Mouse (Mus musculus) embryonic facial prominence, embryonic 12.5 days (tissue): ENCODE measurements around the gene Sesn2. TPM values are rescaled to one million over a fixed set of nuclear protein-coding genes. Genes with fewer than 3 reads are reported as not detected.

Source experiments
- ATAC-seq: fragments of 200-750 bp; cut with Nextera tagmentation; 2 replicates; pipeline ENCODE4 v1.8.0; 2017; ENCODE audit not compliant: insufficient number of reproducible peaks, insufficient read depth, low FRiP score, low TSS enrichment
- H3K27ac ChIP-seq: fragments of 300-500 bp; sonication (generic); 2 replicates; pipeline ENCODE4 v1.5.1; 2016; ENCODE audit warnings: mild to moderate bottlenecking
- H3K27me3 ChIP-seq: fragments of 300-500 bp; sonication (generic); 2 replicates; pipeline ENCODE4 v1.6.1; 2016; ENCODE audit warnings: mild to moderate bottlenecking, moderate library complexity
- H3K36me3 ChIP-seq: fragments of 300-500 bp; sonication (generic); 2 replicates; pipeline ENCODE4 v1.6.1; 2016; ENCODE audit warnings: mild to moderate bottlenecking
- H3K4me1 ChIP-seq: fragments of 300-500 bp; sonication (generic); 2 replicates; pipeline ENCODE4 v1.6.1; 2016
- H3K4me2 ChIP-seq: fragments of 300-500 bp; sonication (generic); replicated peaks from 2 replicates; pipeline ENCODE4 v1.6.1; 2016; ENCODE audit warnings: mild to moderate bottlenecking, moderate library complexity
- H3K4me3 ChIP-seq: fragments of 300-500 bp; sonication (generic); 2 replicates; pipeline ENCODE4 v1.5.1; 2016; ENCODE audit warnings: mild to moderate bottlenecking
- H3K9ac ChIP-seq: fragments of 300-500 bp; sonication (generic); 2 replicates; pipeline ENCODE4 v1.6.1; 2016; ENCODE audit warnings: mild to moderate bottlenecking, moderate library complexity
- H3K9me3 ChIP-seq: fragments of 300-500 bp; sonication (generic); 2 replicates; pipeline ENCODE4 v1.6.1; 2016; ENCODE audit warnings: mild to moderate bottlenecking, moderate library complexity
- WGBS: fragments of 180-500 bp; shearing (Covaris S2); methylation state at CpG from one replicate; pipeline ENCODE4 v1.1.7; 2016; 5-methylcytosine and 5-hydroxymethylcytosine counted together
- polyA plus RNA-seq: library from polyadenylated mRNA; unstranded; fragments of >200 nt; fragmentation: Nextera tagmentation; extraction: Ambion mirVana; gene quantifications from 2 replicates; pipeline ENCODE4 v1.2.1, GENCODE M21; 2016

Gene Sesn2
- polyA plus RNA-seq, 1 experiment from 2014 or later: 11.4 TPM

GRCm38 (mm10) chr4:132530033-132530804 lies 19.9 kb upstream of the Sesn2 start:
- WGBS: 92% methylated on average over 20 of the region's 20 CpGs
- no peaks in the 10 kb centered on the region for H3K9me3 ChIP-seq
- H3K4me1 ChIP-seq: peaks cover 9% of the 10 kb centered on the region; the same call in 1 of the 2 replicates
- H3K4me2 ChIP-seq: no peak overlapping the region
- no peak overlapping the region for H3K9ac ChIP-seq
- H3K27ac ChIP-seq: no peak overlapping the region
- peaks cover 15% of the 10 kb centered on the region for H3K36me3 ChIP-seq
- H3K4me3 ChIP-seq: no peak overlapping the region
- ATAC-seq: no peak
- no peaks in the 10 kb centered on the region for H3K27me3 ChIP-seq

GRCm38 (mm10) chr4:132529344-132529743 lies 19.0 kb upstream of the Sesn2 start:
- no peak for ATAC-seq
- no peak overlapping the region for H3K9ac ChIP-seq
- H3K4me3 ChIP-seq: no peak overlapping the region
- H3K27ac ChIP-seq: no peak overlapping the region
- no peaks in the 10 kb centered on the region for H3K9me3 ChIP-seq
- H3K4me1 ChIP-seq: peaks cover 9% of the 10 kb centered on the region; the same call in 1 of the 2 replicates
- 90% methylated on average over 4 of the region's 4 CpGs for WGBS
- H3K36me3 ChIP-seq: peaks cover 15% of the 10 kb centered on the region
- no peak overlapping the region for H3K4me2 ChIP-seq
- H3K27me3 ChIP-seq: no peaks in the 10 kb centered on the region

GRCm38 (mm10) chr4:132527917-132528522 lies 17.7 kb upstream of the Sesn2 start:
- H3K36me3 ChIP-seq: peaks cover 15% of the 10 kb centered on the region

DNA sequence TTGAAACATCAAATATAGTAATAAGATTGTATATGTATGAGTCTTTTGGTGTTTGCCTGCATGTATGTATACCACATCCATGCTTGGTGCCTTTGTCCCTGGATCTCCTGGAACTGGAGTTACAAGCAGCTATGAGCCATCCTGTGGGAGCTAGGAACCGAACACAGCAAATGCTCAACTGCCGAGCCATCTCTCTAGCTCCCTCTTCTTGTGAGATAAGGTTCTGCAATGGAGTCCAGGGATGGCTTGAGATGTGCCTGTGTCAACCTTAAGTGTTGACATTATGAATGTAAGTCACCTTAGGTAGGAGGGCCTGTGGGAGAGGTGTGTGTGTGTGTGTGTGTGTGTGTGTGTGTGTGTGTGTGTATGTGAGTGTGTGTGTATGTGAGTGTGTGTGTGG lies 16.4 kb upstream of the Sesn2 start:
- Histone ChIP-seq H3K27ac (no peak overlapping the region), H3K9me3 (no peaks in the 10 kb centered on the region), H3K27me3 (no peaks in the 10 kb centered on the region), H3K4me3 (no peak overlapping the region), H3K9ac (no peak overlapping the region), H3K4me1 (no peaks in the 10 kb centered on the region; the same call in 1 of the 2 replicates), H3K36me3 (peaks cover 15% of the 10 kb centered on the region), H3K4me2 (no peak overlapping the region)
- WGBS: 70% methylated on average over 2 of the region's 2 CpGs
- no peak for ATAC-seq

More at GRCm38 (mm10) chr4:132527917-132528522, 17.7 kb upstream of the Sesn2 start:
- Histone ChIP-seq H3K4me2 (no peak overlapping the region), H3K27me3 (no peaks in the 10 kb centered on the region), H3K9ac (no peak overlapping the region), H3K27ac (no peak overlapping the region), H3K4me1 (peaks cover 4% of the 10 kb centered on the region; the same call in 1 of the 2 replicates), H3K9me3 (no peaks in the 10 kb centered on the region), H3K4me3 (no peak overlapping the region)
- 88% methylated on average over 8 of the region's 8 CpGs for WGBS
- ATAC-seq: no peak

- peaks cover under 1% of the 10 kb centered on the region for H3K36me3 ChIP-seq
- 50% methylated on average over 6 of the region's 6 CpGs for WGBS
- H3K9ac ChIP-seq: no peak overlapping the region
- H3K4me1 ChIP-seq: no peaks in the 10 kb centered on the region; the same call in 1 of the 2 replicates
- H3K9me3 ChIP-seq: no peaks in the 10 kb centered on the region
- H3K27me3 ChIP-seq: no peaks in the 10 kb centered on the region
- H3K4me2 ChIP-seq: no peak overlapping the region
- no peak for ATAC-seq
- no peak overlapping the region for H3K4me3 ChIP-seq
- H3K27ac ChIP-seq: no peak overlapping the region
Observed at GRCm38 (mm10) chr4:132524808-132525207, 14.5 kb upstream of the Sesn2 start.

DNA sequence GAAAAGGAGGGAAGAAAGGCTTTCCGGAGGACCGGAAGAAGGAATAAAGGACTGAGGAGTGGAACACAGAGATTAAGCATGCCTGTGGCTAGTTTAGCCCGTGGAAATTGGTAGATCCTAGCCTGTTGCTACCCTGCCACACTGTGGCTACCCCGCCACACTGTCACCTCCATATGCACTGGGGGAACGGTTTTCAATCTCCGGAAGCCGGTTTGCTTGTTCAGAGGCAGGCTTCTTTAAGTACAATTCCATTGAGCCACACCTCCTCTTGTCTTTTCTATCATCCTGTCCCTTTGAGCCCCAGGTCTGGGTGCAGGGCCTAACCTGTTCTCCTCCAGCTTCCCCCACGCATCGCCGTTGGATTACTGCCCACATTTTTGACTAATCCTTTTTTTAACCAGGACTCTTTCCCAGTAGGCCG lies 14.0 kb upstream of the Sesn2 start:
- H3K9me3 ChIP-seq: no peaks in the 10 kb centered on the region
- H3K27me3 ChIP-seq: no peaks in the 10 kb centered on the region
- H3K9ac ChIP-seq: no peak overlapping the region
- no peaks in the 10 kb centered on the region for H3K36me3 ChIP-seq
- no peak overlapping the region for H3K4me3 ChIP-seq
- no peaks in the 10 kb centered on the region; the same call in 1 of the 2 replicates for H3K4me1 ChIP-seq
- WGBS: 21% methylated on average over 11 of the region's 11 CpGs
- no peak overlapping the region for H3K27ac ChIP-seq
- H3K4me2 ChIP-seq: no peak overlapping the region
- no peak for ATAC-seq

DNA sequence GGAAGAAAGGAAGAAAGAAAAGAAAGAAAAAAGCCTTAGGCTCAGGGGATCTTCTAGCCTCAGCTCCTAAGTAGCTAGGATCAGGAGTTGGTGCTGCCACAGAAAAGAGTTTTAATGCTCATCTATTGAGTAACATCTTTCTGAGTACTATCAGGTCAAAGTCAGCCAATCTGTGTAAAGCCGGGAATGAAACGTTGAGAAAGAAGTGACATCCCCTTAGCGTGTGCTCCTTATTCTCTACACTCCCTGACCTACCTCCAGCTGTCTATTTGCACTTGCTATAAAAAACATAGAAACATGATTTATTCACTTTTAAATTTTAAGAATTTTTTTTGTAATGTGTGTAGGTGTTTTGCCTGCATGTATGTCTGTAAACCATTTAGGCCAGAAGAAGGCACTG lies 8.9 kb upstream of the Sesn2 start:
- H3K4me3 ChIP-seq: no peak overlapping the region
- no peak overlapping the region for H3K9ac ChIP-seq
- H3K4me1 ChIP-seq: no peaks in the 10 kb centered on the region; the same call in 1 of the 2 replicates
- ATAC-seq: no peak
- H3K36me3 ChIP-seq: no peaks in the 10 kb centered on the region
- H3K27me3 ChIP-seq: no peaks in the 10 kb centered on the region
- no peaks in the 10 kb centered on the region for H3K9me3 ChIP-seq
- H3K4me2 ChIP-seq: no peak overlapping the region
- WGBS: 92% methylated on average over 3 of the region's 3 CpGs
- H3K27ac ChIP-seq: no peak overlapping the region

DNA sequence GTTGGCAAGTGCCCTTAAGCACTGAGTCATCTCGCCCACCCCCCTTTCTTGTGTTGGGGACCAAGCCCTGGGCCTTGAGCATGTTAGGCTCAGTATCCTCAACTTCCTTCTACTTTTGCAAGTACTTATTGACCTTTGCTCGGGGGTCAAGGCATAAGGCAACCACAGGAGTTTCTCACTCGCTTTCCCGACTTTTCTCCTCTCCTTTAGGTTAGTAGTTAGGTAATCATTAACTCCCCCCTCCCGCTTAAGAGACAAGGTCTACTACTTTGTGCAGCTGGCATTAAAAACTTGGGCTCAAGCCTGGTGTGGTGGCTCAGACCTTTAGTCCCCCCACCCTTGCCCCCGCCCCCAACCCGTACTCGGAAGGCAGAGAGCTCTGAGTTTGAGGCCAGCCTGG lies 7.8 kb upstream of the Sesn2 start:
- H3K9ac ChIP-seq: no peak overlapping the region
- WGBS: 80% methylated on average over 8 of the region's 8 CpGs
- no peak for ATAC-seq

GRCm38 (mm10) chr4:132515369-132516155 lies 5.3 kb upstream of the Sesn2 start:
- Histone ChIP-seq H3K4me2 (peak overlapping the region; percentile 58), H3K36me3 (no peaks in the 10 kb centered on the region), H3K9ac (peak overlapping the region; percentile 20; the same call in 1 of the 2 replicates), H3K27ac (peak overlapping the region; percentile 30), H3K9me3 (no peaks in the 10 kb centered on the region), H3K4me1 (0 out of 2 replicates have a peak, but pooled peaks cover 4% of the 10 kb centered on the region), H3K27me3 (no peaks in the 10 kb centered on the region), H3K4me3 (peak overlapping the region; percentile 33)
- peak; percentile 92 for ATAC-seq
- WGBS: 20% methylated on average over 22 of the region's 22 CpGs

More for the DNA sequence above, 7.8 kb upstream of the Sesn2 start:
- no peak overlapping the region for H3K27ac ChIP-seq
- H3K27me3 ChIP-seq: no peaks in the 10 kb centered on the region
- H3K4me3 ChIP-seq: no peak overlapping the region
- 0 out of 2 replicates have a peak, but pooled peaks cover 4% of the 10 kb centered on the region for H3K4me1 ChIP-seq
- no peak overlapping the region for H3K4me2 ChIP-seq
- H3K36me3 ChIP-seq: no peaks in the 10 kb centered on the region
- no peaks in the 10 kb centered on the region for H3K9me3 ChIP-seq

DNA sequence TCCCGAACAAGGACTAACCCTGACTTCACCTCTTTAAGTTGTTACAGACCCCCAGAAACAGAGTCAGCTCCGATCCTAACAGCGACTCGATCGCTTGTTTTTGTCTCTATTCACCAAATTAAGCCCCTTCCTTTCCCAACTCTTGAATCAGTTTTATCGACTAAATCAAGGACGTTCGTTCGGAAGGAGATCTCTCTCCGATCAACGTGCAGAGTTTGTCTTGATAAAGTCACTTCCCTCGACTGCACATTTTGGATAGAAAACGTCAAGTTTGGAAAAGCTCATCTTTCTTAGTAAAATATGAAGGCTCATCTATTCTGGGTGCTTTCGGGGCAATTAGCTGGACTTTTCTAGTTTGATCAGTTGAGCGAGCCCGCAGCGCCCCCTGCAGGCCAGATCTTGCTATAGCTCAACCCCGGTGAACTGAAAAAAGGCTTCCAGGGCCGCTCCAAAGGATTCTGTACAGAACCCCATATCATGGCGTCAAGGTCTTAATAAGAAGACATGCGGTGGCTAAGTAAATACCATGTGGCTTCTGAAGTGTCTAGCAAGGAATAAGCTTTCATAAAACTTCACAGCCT lies 4.3 kb upstream of the Sesn2 start:
- H3K36me3 ChIP-seq: no peaks in the 10 kb centered on the region
- peak overlapping the region; percentile 47 for H3K9ac ChIP-seq
- peak overlapping the region; percentile 30 for H3K27ac ChIP-seq
- 1% methylated on average over 21 of the region's 21 CpGs for WGBS
- H3K9me3 ChIP-seq: no peaks in the 10 kb centered on the region
- no peak for ATAC-seq
- no peaks in the 10 kb centered on the region for H3K27me3 ChIP-seq
- peak overlapping the region; percentile 33 for H3K4me3 ChIP-seq
- H3K4me2 ChIP-seq: peak overlapping the region; percentile 58
- 0 out of 2 replicates have a peak, but pooled peaks cover 4% of the 10 kb centered on the region for H3K4me1 ChIP-seq
